Mouse (Mus musculus) B cell, adult 2 months (primary cell): ENCODE results near the gene Dmpk.
"Not testable (repeated sequence)": the region's sequence is repeated elsewhere in the genome, so short reads cannot be mapped to it uniquely, and the experiment has no call there.

Source experiments
- DNase-seq, 2 experiments: peaks; one replicate each; pipeline ENCODE4 v3.0.0; 2022

Dmpk gene

DNA sequence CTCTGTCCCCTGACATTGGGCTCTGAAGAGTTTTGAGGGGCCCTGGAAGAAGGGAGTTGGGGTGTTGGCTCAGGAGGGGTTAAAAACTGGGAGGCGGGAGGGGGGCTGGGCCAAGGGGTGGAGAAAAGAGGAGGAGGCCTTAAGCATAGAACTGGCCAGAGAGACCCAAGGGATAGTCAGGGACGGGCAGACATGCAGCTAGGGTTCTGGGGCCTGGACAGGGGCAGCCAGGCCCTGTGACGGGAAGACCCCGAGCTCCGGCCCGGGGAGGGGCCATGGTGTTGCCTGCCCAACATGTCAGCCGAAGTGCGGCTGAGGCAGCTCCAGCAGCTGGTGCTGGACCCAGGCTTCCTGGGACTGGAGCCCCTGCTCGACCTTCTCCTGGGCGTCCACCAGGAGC is at the start of gene Dmpk:
Dmpk (plus strand) TSS at position 149 of the 400 bp plus-strand sequence.
- no peak for DNase-seq

- DNase-seq: no peak
These were observed 39.0 kb upstream of the Dmpk start for GRCm38 (mm10) chr7:19044616-19045015.

GRCm38 (mm10) chr7:19046286-19047069 is 37.2 kb upstream of the Dmpk start:
- no peak for DNase-seq

DNA sequence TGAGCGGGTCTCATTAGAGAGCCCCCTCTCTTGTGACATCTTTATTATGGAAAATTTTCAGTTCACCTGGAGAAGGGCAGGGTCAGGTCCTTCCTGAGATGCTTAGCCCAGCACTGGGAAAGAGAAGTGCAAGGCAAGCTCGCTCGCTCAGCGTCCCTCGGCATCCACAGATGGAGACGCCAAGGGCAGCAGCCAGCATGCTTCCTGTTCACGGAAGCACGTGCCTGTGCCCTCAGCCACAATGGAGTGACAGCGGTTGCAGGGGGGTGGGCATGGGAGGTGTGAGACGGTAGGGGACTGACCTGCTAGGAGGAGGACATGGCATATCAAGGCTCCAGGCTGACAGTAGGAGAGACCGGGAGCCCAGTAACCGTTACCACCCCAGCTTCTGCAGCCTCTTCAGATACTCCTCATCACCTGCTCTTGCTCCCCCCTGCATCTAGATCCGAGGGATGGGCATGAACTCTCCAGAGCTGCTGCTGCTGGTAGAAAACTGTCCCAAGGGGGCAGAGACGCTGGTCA is 35.6 kb upstream of the Dmpk start:
- DNase-seq: no peak

DNA sequence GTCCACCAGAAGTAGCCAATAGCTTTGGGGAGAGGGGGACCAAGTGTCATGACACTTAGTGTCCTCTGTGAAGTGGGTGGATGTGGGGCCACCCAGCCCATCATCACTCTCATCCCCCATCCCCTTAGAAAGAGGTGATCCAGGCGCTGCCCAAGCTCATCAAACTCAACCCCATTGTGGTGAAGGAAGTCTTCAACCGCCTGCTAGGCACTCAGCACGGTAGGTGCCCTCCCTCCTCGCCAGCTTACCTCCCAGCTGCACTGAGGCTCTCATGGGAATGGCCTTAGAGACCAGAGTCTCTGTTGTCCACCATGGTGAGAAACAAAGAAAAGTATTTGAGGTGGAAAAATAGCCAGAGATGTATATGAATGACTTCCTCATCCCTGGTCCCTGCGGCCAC is 34.4 kb upstream of the Dmpk start:
- no peak for DNase-seq

DNA sequence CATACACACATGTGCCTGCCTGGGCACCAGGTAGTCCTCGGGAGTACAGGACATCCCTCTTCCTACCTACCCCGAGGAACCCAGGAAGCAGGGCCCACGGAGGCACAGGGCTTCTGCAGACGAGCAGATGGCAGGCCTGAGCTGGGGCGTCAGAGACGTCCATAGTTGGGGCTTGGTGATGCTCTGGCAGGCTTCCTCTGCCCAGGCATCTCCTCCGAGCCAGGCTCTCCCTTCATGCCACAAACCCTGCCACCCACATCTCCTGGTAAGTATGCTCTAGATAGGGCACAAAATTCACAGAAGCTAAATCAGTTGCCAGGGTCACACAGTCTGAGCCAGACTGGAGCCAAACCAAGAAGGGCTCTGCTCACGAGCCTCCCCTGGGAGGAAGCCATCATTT is 33.5 kb upstream of the Dmpk start:
- DNase-seq: no peak

- DNase-seq: no peak
These were observed 32.5 kb upstream of the Dmpk start for GRCm38 (mm10) chr7:19051161-19051560.

- no peak for DNase-seq
These were observed 31.1 kb upstream of the Dmpk start for GRCm38 (mm10) chr7:19052345-19053135.

GRCm38 (mm10) chr7:19053136-19053532 is 30.5 kb upstream of the Dmpk start:
- DNase-seq: no peak

DNA sequence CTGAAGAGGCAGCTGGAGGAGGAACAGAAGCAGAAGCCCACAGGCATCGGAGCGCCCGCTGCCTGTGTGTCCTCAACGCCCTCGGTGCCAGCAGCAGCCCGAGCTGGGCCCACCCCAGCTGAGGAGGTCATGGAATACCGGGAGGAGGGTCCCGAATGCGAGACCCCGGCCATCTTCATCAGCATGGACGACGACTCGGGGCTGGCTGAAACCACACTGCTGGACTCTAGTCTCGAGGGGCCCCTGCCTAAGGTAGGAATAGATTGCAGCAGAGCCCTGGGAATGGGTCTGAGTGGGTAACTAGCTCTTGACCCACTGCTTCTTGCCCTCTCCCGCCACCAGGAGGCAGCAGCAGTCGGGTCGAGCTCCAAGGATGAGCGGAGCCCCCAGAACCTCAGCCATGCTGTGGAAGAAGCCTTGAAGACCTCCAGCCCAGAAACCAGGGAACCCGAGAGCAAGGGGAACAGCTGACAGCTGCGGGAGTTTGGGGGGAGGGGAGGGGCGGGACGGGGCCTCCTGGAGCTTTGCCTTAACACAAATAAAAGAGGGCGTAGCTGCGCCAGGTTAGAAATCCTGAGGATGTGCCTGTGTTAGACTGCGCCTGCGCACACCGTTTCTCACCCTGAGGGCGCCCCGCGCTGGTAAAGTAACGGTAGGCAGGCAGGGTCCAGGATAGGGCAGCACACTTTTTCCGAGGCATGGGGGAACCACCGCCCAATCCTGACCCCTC is 29.4 kb upstream of the Dmpk start, which contains the start of gene Rsph6a:
Rsph6a (plus strand) TSS at position 644 of the 730 bp plus-strand sequence.
- DNase-seq: peak; percentile 52

- DNase-seq: no peak
These were observed 28.9 kb upstream of the Dmpk start for GRCm38 (mm10) chr7:19054777-19055076.

DNA sequence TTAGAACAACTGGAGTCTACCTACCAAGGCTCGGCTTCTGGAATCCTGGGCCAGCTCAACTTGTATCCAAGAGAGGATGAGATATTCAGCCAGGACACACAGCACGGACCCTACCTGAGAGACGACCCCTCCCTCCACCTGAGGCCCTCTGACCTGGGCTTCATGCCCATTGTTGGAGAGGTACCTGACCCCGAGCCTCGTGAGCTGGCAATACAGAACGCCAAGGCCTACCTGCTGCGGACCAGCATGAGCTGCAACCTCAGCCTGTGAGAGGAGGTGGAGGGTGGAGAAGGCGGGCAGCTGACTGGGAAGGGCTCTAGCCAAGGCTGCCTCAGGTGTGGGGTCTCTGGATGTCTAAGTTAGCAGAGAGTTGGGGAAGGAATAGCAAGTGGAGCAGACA is 28.5 kb upstream of the Dmpk start:
- no peak for DNase-seq

- no peak for DNase-seq
These were observed 26.2 kb upstream of the Dmpk start for GRCm38 (mm10) chr7:19057405-19057804.

DNA sequence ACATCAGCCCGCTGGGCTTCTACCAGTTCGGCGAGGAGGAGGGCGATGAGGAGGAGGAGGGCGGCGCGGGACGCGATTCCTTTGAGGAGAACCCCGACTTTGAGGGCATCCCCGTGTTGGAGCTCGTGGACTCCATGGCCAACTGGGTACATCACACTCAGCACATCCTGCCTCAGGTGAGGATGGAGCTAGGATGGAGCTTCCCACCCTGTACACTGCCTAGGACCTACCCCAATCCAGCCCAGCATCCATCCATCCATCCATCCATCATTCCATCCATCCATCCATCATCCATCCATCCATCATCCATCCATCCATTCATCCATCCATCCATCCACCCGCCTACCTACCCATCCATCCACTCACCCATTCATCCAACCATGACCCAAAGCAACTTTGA is 17.8 kb upstream of the Dmpk start:
- DNase-seq: no peak

DNA sequence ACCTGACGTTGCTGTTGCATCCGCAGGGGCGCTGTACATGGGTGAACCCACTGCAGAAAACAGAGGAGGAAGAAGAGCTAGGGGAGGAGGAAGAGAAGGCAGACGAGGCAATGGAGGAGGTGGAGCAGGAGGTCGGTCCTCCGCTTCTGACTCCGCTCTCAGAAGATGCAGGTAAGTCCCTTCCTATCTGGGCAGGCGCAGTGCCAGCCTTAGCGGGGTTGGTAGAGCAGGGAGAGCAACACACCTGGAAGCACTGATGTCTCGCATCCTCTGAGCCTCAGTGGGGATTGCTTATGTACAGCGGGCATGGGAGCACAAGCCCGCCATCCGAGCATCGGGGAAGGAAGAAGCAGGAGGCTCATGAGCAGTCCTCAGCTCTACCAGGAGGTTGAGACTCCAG is 16.6 kb upstream of the Dmpk start:
- DNase-seq: no peak

DNA sequence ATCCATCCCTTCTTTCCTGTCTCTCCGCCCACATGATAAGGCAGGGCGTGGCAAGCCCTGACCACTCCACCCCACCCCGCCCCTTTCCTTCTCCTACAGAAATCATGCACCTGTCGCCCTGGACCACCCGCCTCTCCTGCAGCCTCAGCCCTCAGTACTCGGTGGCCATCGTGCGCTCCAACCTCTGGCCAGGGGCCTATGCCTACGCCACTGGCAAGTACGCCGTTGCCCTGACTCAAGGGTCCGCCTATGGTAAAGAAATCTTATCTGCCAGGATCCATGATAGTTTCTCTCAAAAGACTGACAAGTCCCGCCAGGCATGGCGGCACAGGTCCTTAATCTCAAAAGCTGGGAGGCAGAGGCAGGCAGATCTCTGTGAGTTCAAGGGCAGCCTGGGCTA is 15.7 kb upstream of the Dmpk start:
- no peak for DNase-seq

DNA sequence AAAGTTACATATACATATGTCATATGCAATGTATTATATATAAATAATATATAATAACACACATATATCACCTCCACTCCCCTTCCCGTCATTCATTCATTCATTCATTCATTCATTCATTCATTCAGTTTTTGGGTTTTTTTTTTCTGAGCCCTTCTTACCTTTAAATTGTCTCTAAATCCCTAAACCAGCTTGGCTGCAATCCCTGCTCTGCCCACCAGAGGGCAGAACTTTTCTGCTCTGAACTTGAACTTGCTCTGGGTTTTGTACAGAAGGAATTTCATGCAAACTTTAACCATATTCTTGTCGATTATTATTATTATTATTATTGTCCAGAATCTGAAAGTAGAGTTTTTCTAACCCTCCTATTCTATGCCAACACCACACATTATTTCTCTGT is 14.9 kb upstream of the Dmpk start:
- peak; percentile 88 to 90 for DNase-seq

DNA sequence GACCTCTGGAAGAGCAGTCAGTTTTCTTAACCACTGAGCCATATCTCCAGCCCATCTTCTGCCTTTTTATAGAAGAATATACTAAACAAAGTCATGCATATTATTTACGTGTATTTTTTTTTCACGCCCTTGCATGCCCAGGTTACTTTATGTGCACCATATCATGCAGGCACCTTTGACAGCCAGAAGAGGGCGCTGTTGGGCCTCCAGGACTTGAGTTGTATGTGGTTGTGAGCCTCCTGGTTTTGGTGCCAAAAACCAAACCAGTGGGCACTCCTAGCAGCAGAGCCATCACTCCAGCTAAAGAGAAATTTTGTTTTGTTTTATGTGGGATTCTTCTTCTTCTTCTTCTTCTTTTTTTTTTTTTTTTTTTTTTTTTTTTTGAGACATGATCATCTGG is 14.1 kb upstream of the Dmpk start:
- peak; percentile 67 to 69 for DNase-seq

GRCm38 (mm10) chr7:19071024-19071423 is 12.6 kb upstream of the Dmpk start:
- not testable (repeated sequence) for DNase-seq

GRCm38 (mm10) chr7:19073504-19073903 is 10.1 kb upstream of the Dmpk start:
- DNase-seq: peak; percentile 74 to 75

GRCm38 (mm10) chr7:19074494-19074893 is 9.2 kb upstream of the Dmpk start:
- DNase-seq: no peak

- no peak for DNase-seq
These were observed 8.4 kb upstream of the Dmpk start for GRCm38 (mm10) chr7:19075231-19075630.
